Mouse (Mus musculus): ENCODE results near the gene Zmynd12. TPM values are rescaled to one million over a fixed set of nuclear protein-coding genes. Genes with fewer than 3 reads are reported as not detected.

Zmynd12 gene
- polyA plus RNA-seq, 1 experiment from 2014 or later = not detected

GRCm38 (mm10) chr4:119465841-119466240, 43.2 kb downstream of the Zmynd12 start:
- no peak overlapping the region for H3K9ac ChIP-seq (replicated peaks; ENCODE audit: low read length)
- H3K36me3 ChIP-seq (replicated peaks; ENCODE audit: control insufficient read depth, insufficient read depth, low read depth, low read length) = no peaks in the 10 kb centered on the region
- no peaks in the 10 kb centered on the region for H3K4me1 ChIP-seq (ENCODE audit: control insufficient read depth, insufficient read depth, low read length)
- no peaks in the 10 kb centered on the region for H3K27me3 ChIP-seq (ENCODE audit: control insufficient read depth, insufficient read depth, low read length)
- no peak overlapping the region for H3K4me2 ChIP-seq (ENCODE audit: low read depth, low read length)
- ATAC-seq (replicated peaks; ENCODE audit: insufficient number of reproducible peaks, low FRiP score, low TSS enrichment, low read depth) = no peak
- no peaks in the 10 kb centered on the region for H3K9me3 ChIP-seq (replicated peaks; ENCODE audit: control insufficient read depth, low read length)
- H3K4me3 ChIP-seq (ENCODE audit: low read depth, low read length) = no peak overlapping the region
- DNase-seq (ENCODE audit: low spot score) = no peak
- 89% methylated on average over 5 of the region's 5 CpGs for WGBS
- H3K27ac ChIP-seq (replicated peaks; ENCODE audit: low read depth, low read length) = no peak overlapping the region

- Histone ChIP-seq H3K9ac (replicated peaks; ENCODE audit: low read length) (no peak overlapping the region), H3K4me2 (ENCODE audit: low read depth, low read length) (no peak overlapping the region), H3K36me3 (replicated peaks; ENCODE audit: control insufficient read depth, insufficient read depth, low read depth, low read length) (no peaks in the 10 kb centered on the region), H3K27ac (replicated peaks; ENCODE audit: low read depth, low read length) (no peak overlapping the region), H3K9me3 (replicated peaks; ENCODE audit: control insufficient read depth, low read length) (no peaks in the 10 kb centered on the region), H3K4me1 (ENCODE audit: control insufficient read depth, insufficient read depth, low read length) (no peaks in the 10 kb centered on the region), H3K27me3 (ENCODE audit: control insufficient read depth, insufficient read depth, low read length) (no peaks in the 10 kb centered on the region), H3K4me3 (ENCODE audit: low read depth, low read length) (no peak overlapping the region)
- DNase-seq (ENCODE audit: low spot score) (no peak), ATAC-seq (replicated peaks; ENCODE audit: insufficient number of reproducible peaks, low FRiP score, low TSS enrichment, low read depth) (no peak)
- 85% methylated on average over 16 of the region's 16 CpGs for WGBS
Observed at GRCm38 (mm10) chr4:119467720-119468380, 45.2 kb downstream of the Zmynd12 start.

GRCm38 (mm10) chr4:119472545-119472944, 49.9 kb downstream of the Zmynd12 start:
- Histone ChIP-seq H3K9me3 (replicated peaks; ENCODE audit: control insufficient read depth, low read length) (no peaks in the 10 kb centered on the region), H3K4me3 (ENCODE audit: low read depth, low read length) (no peak overlapping the region), H3K9ac (replicated peaks; ENCODE audit: low read length) (no peak overlapping the region), H3K36me3 (replicated peaks; ENCODE audit: control insufficient read depth, insufficient read depth, low read depth, low read length) (no peaks in the 10 kb centered on the region), H3K4me1 (ENCODE audit: control insufficient read depth, insufficient read depth, low read length) (no peaks in the 10 kb centered on the region), H3K27ac (replicated peaks; ENCODE audit: low read depth, low read length) (no peak overlapping the region), H3K27me3 (ENCODE audit: control insufficient read depth, insufficient read depth, low read length) (no peaks in the 10 kb centered on the region), H3K4me2 (ENCODE audit: low read depth, low read length) (no peak overlapping the region)
- ATAC-seq (replicated peaks; ENCODE audit: insufficient number of reproducible peaks, low FRiP score, low TSS enrichment, low read depth) (no peak), DNase-seq (ENCODE audit: low spot score) (no peak)
- WGBS = 94% methylated on average over 9 of the region's 9 CpGs

GRCm38 (mm10) chr4:119473150-119473549, 50.5 kb downstream of the Zmynd12 start:
- Histone ChIP-seq H3K4me3 (ENCODE audit: low read depth, low read length) (no peak overlapping the region), H3K9me3 (replicated peaks; ENCODE audit: control insufficient read depth, low read length) (no peaks in the 10 kb centered on the region), H3K27me3 (ENCODE audit: control insufficient read depth, insufficient read depth, low read length) (no peaks in the 10 kb centered on the region), H3K4me2 (ENCODE audit: low read depth, low read length) (no peak overlapping the region), H3K9ac (replicated peaks; ENCODE audit: low read length) (no peak overlapping the region), H3K27ac (replicated peaks; ENCODE audit: low read depth, low read length) (no peak overlapping the region), H3K4me1 (ENCODE audit: control insufficient read depth, insufficient read depth, low read length) (no peaks in the 10 kb centered on the region), H3K36me3 (replicated peaks; ENCODE audit: control insufficient read depth, insufficient read depth, low read depth, low read length) (no peaks in the 10 kb centered on the region)
- WGBS = 51% methylated on average over 5 of the region's 5 CpGs
- no peak for ATAC-seq (replicated peaks; ENCODE audit: insufficient number of reproducible peaks, low FRiP score, low TSS enrichment, low read depth)
- no peak for DNase-seq (ENCODE audit: low spot score)

GRCm38 (mm10) chr4:119483051-119483450, 60.4 kb downstream of the Zmynd12 start:
- WGBS = 56% methylated on average over 9 of the region's 9 CpGs
- ATAC-seq (replicated peaks; ENCODE audit: insufficient number of reproducible peaks, low FRiP score, low TSS enrichment, low read depth) = no peak
- H3K9ac ChIP-seq (replicated peaks; ENCODE audit: low read length) = no peak overlapping the region

GRCm38 (mm10) chr4:119484882-119485281, 62.3 kb downstream of the Zmynd12 start:
- no peaks in the 10 kb centered on the region for H3K4me1 ChIP-seq (ENCODE audit: control insufficient read depth, insufficient read depth, low read length)
- H3K9me3 ChIP-seq (replicated peaks; ENCODE audit: control insufficient read depth, low read length) = no peaks in the 10 kb centered on the region
- ATAC-seq (replicated peaks; ENCODE audit: insufficient number of reproducible peaks, low FRiP score, low TSS enrichment, low read depth) (no peak), DNase-seq (ENCODE audit: low spot score) (no peak)
- 70% methylated on average over 7 of the region's 7 CpGs for WGBS
- no peak overlapping the region for H3K27ac ChIP-seq (replicated peaks; ENCODE audit: low read depth, low read length)
- H3K4me3 ChIP-seq (ENCODE audit: low read depth, low read length) = no peak overlapping the region
- no peaks in the 10 kb centered on the region for H3K27me3 ChIP-seq (ENCODE audit: control insufficient read depth, insufficient read depth, low read length)
- no peak overlapping the region for H3K9ac ChIP-seq (replicated peaks; ENCODE audit: low read length)
- H3K4me2 ChIP-seq (ENCODE audit: low read depth, low read length) = no peak overlapping the region
- no peaks in the 10 kb centered on the region for H3K36me3 ChIP-seq (replicated peaks; ENCODE audit: control insufficient read depth, insufficient read depth, low read depth, low read length)

More at GRCm38 (mm10) chr4:119483051-119483450, 60.4 kb downstream of the Zmynd12 start:
- H3K27ac ChIP-seq (replicated peaks; ENCODE audit: low read depth, low read length) = no peak overlapping the region
- H3K36me3 ChIP-seq (replicated peaks; ENCODE audit: control insufficient read depth, insufficient read depth, low read depth, low read length) = no peaks in the 10 kb centered on the region
- H3K27me3 ChIP-seq (ENCODE audit: control insufficient read depth, insufficient read depth, low read length) = no peaks in the 10 kb centered on the region
- DNase-seq (ENCODE audit: low spot score) = no peak
- H3K4me3 ChIP-seq (ENCODE audit: low read depth, low read length) = no peak overlapping the region
- no peaks in the 10 kb centered on the region for H3K4me1 ChIP-seq (ENCODE audit: control insufficient read depth, insufficient read depth, low read length)
- no peaks in the 10 kb centered on the region for H3K9me3 ChIP-seq (replicated peaks; ENCODE audit: control insufficient read depth, low read length)
- H3K4me2 ChIP-seq (ENCODE audit: low read depth, low read length) = no peak overlapping the region

- H3K27ac ChIP-seq (replicated peaks; ENCODE audit: low read depth, low read length) = no peak overlapping the region
- WGBS = 88% methylated on average over 10 of the region's 10 CpGs
- no peaks in the 10 kb centered on the region for H3K4me1 ChIP-seq (ENCODE audit: control insufficient read depth, insufficient read depth, low read length)
- H3K9ac ChIP-seq (replicated peaks; ENCODE audit: low read length) = no peak overlapping the region
- H3K9me3 ChIP-seq (replicated peaks; ENCODE audit: control insufficient read depth, low read length) = no peaks in the 10 kb centered on the region
- no peak overlapping the region for H3K4me2 ChIP-seq (ENCODE audit: low read depth, low read length)
- H3K4me3 ChIP-seq (ENCODE audit: low read depth, low read length) = no peak overlapping the region
- peaks cover 8% of the 10 kb centered on the region for H3K27me3 ChIP-seq (ENCODE audit: control insufficient read depth, insufficient read depth, low read length)
- no peak for ATAC-seq (replicated peaks; ENCODE audit: insufficient number of reproducible peaks, low FRiP score, low TSS enrichment, low read depth)
- DNase-seq (ENCODE audit: low spot score) = no peak
- H3K36me3 ChIP-seq (replicated peaks; ENCODE audit: control insufficient read depth, insufficient read depth, low read depth, low read length) = no peaks in the 10 kb centered on the region
Observed at GRCm38 (mm10) chr4:119489666-119490065, 67.1 kb downstream of the Zmynd12 start.

GRCm38 (mm10) chr4:119490806-119491205, 68.2 kb downstream of the Zmynd12 start:
- ATAC-seq (replicated peaks; ENCODE audit: insufficient number of reproducible peaks, low FRiP score, low TSS enrichment, low read depth) = no peak
- Histone ChIP-seq H3K4me3 (ENCODE audit: low read depth, low read length) (no peak overlapping the region), H3K36me3 (replicated peaks; ENCODE audit: control insufficient read depth, insufficient read depth, low read depth, low read length) (no peaks in the 10 kb centered on the region), H3K9ac (replicated peaks; ENCODE audit: low read length) (no peak overlapping the region), H3K4me1 (ENCODE audit: control insufficient read depth, insufficient read depth, low read length) (no peaks in the 10 kb centered on the region), H3K4me2 (ENCODE audit: low read depth, low read length) (no peak overlapping the region), H3K27ac (replicated peaks; ENCODE audit: low read depth, low read length) (no peak overlapping the region), H3K27me3 (ENCODE audit: control insufficient read depth, insufficient read depth, low read length) (peaks cover 8% of the 10 kb centered on the region), H3K9me3 (replicated peaks; ENCODE audit: control insufficient read depth, low read length) (no peaks in the 10 kb centered on the region)
- DNase-seq (ENCODE audit: low spot score) = peak; percentile 59
- WGBS = 73% methylated on average over 3 of the region's 3 CpGs

All from embryonic facial prominence, embryonic 11.5 days (tissue).